Mouse (Mus musculus) megakaryocyte, embryonic 14.5 days (primary cell): ENCODE results near the gene Ttc3.

Source experiments
- FLI1 ChIP-seq: IDR thresholded peaks from 2 replicates; pipeline ENCODE4 v1.6.1; 2012; ENCODE audit warnings: low read length, inconsistent platforms, mixed read lengths
- GATA1 ChIP-seq: IDR thresholded peaks from 3 replicates; pipeline ENCODE4 v1.6.1; 2012; ENCODE audit warnings: mixed read lengths, low read length, inconsistent platforms, borderline replicate concordance

- TF ChIP-seq FLI1 (no peak), GATA1 (no peak)
Measured at GRCm38 (mm10) chr16:94327781-94328711, 42.4 kb upstream of the Ttc3 start, which contains the start of gene Ripply3.
